Mouse (Mus musculus): ENCODE results near the gene Cenpe.

Cenpe gene

GRCm38 (mm10) chr3:135280669-135281415, 68.5 kb downstream of the Cenpe start, which contains the start of gene Bdh2:
Gene Bdh2 (plus strand): TSS chr3:135281221.
- DNase-seq = peak; percentile 92

- no peak for DNase-seq
Measured at GRCm38 (mm10) chr3:135281701-135282100, 69.4 kb downstream of the Cenpe start.

GRCm38 (mm10) chr3:135285256-135285655, 72.9 kb downstream of the Cenpe start:
- DNase-seq = no peak

DNA sequence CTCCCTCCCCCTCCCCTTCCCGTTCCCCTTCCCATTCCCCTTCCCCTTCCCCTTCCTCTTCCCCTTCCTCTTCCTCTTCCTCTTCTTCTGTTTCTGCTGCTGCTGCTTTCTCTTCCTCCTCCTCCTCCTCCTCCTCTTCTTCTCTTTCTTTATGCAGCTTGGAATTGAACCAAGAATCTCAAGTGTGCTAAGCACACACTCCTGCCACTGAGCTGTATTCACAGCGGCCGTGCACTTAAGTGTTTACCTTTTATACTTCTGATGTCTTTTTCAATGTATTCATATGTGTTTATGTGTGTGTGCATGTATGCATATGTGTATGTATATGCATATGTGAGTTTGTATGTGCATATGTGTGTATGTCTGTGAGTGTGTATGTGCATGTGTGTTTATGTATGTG, 73.5 kb downstream of the Cenpe start:
- DNase-seq = no peak

GRCm38 (mm10) chr3:135288138-135288750, 75.9 kb downstream of the Cenpe start:
- no peak for DNase-seq

GRCm38 (mm10) chr3:135289148-135289547, 76.8 kb downstream of the Cenpe start:
- DNase-seq = no peak

DNA sequence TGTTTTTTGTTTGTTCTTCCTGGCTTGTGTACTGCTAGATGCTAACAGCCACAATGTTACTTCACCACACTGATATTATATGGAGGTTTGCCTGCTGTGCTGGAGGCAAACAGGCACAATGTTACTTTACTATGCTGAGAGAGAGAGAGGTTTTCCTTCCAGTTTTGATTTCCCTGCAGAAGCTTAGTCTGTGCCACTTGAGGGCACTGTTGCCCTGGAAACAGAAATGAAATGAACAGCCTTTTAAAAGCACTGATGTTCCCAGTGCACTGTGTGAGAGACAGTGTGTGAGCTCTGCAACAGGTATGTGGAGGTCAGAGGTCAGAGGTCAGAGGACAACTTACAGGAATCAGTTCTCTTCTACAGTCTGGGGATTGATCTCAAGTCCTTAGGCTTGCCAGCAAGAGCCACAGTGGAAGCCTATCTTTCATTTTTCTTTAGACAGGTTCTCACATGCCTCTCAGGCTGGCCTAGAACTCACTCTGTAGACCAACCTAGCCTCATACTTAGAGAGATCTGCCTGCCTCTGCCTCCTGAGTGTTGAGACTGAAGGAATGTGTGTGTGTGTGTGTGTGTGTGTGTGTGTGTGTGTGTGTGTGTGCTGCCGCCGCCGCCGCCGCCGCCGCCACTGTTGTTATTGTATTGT, 78.0 kb downstream of the Cenpe start:
- DNase-seq = peak; percentile 78

- DNase-seq = no peak
Measured at GRCm38 (mm10) chr3:135293703-135294102, 81.4 kb downstream of the Cenpe start.

DNA sequence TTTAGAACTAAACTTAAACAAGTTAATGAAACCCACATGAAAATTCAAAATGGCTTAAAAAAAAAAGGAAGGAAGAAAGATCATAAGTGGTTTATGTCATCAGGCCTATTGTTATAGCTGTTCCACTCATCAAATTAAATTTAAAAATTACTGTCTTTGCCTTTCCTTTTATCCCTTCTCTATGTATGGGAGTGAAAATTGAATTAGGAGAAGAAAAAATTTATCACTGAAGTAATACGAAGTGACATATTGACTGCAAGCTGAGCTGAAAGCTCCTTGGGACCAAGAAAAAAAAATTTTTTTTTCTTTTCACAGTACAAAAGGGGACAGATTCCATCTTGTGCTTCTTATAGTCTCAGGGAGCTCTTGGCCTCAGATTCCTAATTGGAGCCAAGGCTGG, 83.2 kb downstream of the Cenpe start:
- DNase-seq = no peak

- no peak for DNase-seq
Measured at GRCm38 (mm10) chr3:135298560-135298959, 86.2 kb downstream of the Cenpe start.

DNA sequence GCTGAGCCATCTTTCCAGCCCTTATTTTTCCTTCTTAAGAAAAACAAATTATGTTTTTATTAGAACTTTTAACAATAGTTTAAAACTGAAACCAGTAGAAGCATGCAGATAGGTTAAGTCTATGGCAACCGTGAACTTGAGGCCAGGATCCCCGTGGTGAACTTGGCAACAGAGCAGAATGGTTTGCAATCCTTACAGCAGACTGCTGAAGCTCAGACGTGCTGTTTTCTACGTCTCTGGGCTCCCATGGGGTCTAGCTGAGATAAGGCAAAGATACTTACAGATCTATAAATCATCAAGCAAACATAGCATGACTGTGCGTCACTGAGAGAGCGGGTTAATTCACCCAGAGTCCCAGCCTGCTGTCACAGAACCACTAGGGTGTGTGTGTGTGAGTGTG, 87.7 kb downstream of the Cenpe start:
- DNase-seq = no peak

GRCm38 (mm10) chr3:135304060-135304459, 91.7 kb downstream of the Cenpe start:
- DNase-seq = peak; percentile 47

DNA sequence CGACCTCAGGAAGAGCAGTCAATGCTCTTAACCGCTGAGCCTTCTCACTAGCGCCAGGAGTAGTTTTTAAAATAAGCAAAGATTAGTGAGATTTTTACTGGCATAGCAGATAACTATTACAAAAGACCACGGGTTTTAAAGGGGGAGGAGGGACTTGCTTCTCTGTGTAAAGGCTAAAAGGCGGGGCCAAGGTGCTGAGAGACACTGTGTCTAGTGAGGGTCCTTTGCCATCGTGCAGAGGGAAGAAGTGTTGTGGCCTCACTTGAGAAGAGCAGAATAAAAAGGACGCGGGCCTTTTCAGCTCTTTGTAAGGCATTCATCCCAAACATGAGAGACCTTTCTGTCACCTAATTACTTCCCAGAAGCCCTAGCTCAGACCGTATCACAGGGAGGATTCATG, 92.2 kb downstream of the Cenpe start:
- DNase-seq = peak; percentile 52

GRCm38 (mm10) chr3:135307411-135308259, 95.3 kb downstream of the Cenpe start, which contains the start of gene Slc9b2:
Gene Slc9b2 (plus strand): TSS chr3:135307700.
- peak; percentile 72 for DNase-seq

GRCm38 (mm10) chr3:135312916-135313491, 100.7 kb downstream of the Cenpe start:
- DNase-seq = no peak

DNA sequence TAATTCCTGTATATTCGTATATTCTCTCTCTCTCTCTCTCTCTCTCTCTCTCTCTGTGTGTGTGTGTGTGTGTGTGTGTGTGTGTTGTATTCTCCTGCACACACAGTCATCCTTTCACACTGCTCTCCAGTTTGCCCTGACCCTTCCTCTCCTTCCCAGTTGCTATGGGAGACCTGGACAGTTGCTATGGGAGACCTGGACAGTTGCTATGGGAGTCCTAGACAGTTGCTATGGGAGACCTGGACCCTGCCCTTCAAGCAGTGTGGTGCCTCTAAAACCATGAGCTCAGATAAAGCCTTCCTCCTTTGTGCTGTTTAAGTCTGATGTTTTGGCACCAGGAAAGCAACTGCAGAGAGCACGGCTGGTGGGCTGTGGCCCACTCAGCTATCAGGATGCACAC, 101.4 kb downstream of the Cenpe start:
- no peak for DNase-seq

DNA sequence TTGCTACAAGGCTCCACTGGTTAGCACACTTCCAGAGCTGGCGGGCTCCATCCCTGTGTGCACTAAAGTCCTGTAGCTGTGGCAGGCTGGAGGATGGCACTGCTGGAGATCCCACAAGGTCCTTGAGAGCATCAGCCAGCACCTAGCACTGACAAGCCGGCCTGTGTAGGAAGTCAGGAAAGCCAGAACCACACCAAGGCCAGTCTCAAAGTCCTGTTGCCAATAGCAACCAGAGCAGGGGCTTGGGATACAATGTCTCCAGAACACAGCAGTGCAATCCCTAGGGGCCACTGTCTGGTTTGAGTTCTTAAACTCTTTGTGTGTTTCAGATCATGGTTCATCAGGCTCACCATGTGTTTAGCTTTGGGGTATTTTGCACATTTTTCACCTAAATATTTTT, 102.5 kb downstream of the Cenpe start:
- peak; percentile 47 for DNase-seq

- DNase-seq = no peak
Measured at GRCm38 (mm10) chr3:135315720-135316425, 103.5 kb downstream of the Cenpe start.

GRCm38 (mm10) chr3:135318331-135318730, 106.0 kb downstream of the Cenpe start:
- DNase-seq = no peak

Measured in embryo, embryonic 11 days (tissue).